Mouse (Mus musculus) forebrain, embryonic 16.5 days (tissue): ENCODE results near the gene Olfr381. TPM values are rescaled to one million over a fixed set of nuclear protein-coding genes. Genes with fewer than 3 reads are reported as not detected.
"Not testable (repeated sequence)": the region's sequence is repeated elsewhere in the genome, so short reads cannot be mapped to it uniquely, and the experiment has no call there.

ENCODE experiments used
- ATAC-seq: fragments of 200-750 bp; cut with Nextera tagmentation; 2 replicates; pipeline ENCODE4 v1.8.0; 2017; ENCODE audit warnings: mild to moderate bottlenecking, moderate library complexity
- H3K27ac ChIP-seq: fragments of 300-500 bp; sonication (generic); 2 replicates; pipeline ENCODE4 v1.5.1; 2014; ENCODE audit warnings: low read length, control low read depth
- H3K27me3 ChIP-seq: fragments of 300-500 bp; sonication (generic); replicated peaks from 2 replicates; pipeline ENCODE4 v1.6.1; 2014; ENCODE audit warnings: low read length; ENCODE audit not compliant: control insufficient read depth, insufficient read depth
- H3K36me3 ChIP-seq: fragments of 300-500 bp; sonication (generic); 2 replicates; pipeline ENCODE4 v1.6.1; 2014; ENCODE audit not compliant: control insufficient read depth, insufficient read depth
- H3K4me1 ChIP-seq: fragments of 300-500 bp; sonication (generic); replicated peaks from 2 replicates; pipeline ENCODE4 v1.6.1; 2014; ENCODE audit warnings: low read length; ENCODE audit not compliant: control insufficient read depth, insufficient read depth
- H3K4me2 ChIP-seq: fragments of 300-500 bp; sonication (generic); 2 replicates; pipeline ENCODE4 v1.6.1; 2014; ENCODE audit warnings: mild to moderate bottlenecking, low read length, control low read depth
- H3K4me3 ChIP-seq: fragments of 300-500 bp; sonication (generic); replicated peaks from 2 replicates; pipeline ENCODE4 v1.5.1; 2014; ENCODE audit warnings: mild to moderate bottlenecking, low read length, control low read depth
- H3K9ac ChIP-seq: fragments of 300-500 bp; sonication (generic); replicated peaks from 2 replicates; pipeline ENCODE4 v1.6.1; 2014; ENCODE audit warnings: low read depth, low read length, control low read depth
- H3K9me3 ChIP-seq: fragments of 300-500 bp; sonication (generic); 2 replicates; pipeline ENCODE4 v1.6.1; 2016; ENCODE audit warnings: low read length; ENCODE audit not compliant: control insufficient read depth
- WGBS: fragments of 180-500 bp; shearing (Covaris S2); extraction: QIAGEN DNeasy Blood & Tissue Kit; methylation state at CpG from one replicate; pipeline ENCODE4 v1.1.7; 2014; 5-methylcytosine and 5-hydroxymethylcytosine counted together
- polyA plus RNA-seq: library from polyadenylated mRNA; unstranded; fragments of >200 nt; fragmentation: Nextera tagmentation; extraction: Ambion mirVana; gene quantifications from 2 replicates; pipeline ENCODE4 v1.2.1, GENCODE M21; 2015

The Olfr381 gene
- polyA plus RNA-seq: not detected in 2 replicates

- Histone ChIP-seq H3K4me2 (no peak within 1 kb of the TSS), H3K36me3 (no peaks in the 10 kb centered on the region), H3K4me1 (no peaks in the 10 kb centered on the region), H3K27me3 (no peaks in the 10 kb centered on the region), H3K9me3 (no peaks in the 10 kb centered on the region), H3K4me3 (no peak within 1 kb of the TSS), H3K27ac (no peak within 1 kb of the TSS), H3K9ac (no peak within 1 kb of the TSS)
- no peak for ATAC-seq
Observed at GRCm38 (mm10) chr11:73491503-73491902, at the start of gene Olfr381. TSS of gene Olfr381 (minus strand) at chr11:73491603.

GRCm38 (mm10) chr11:73528971-73529370 is 37.6 kb upstream of the Olfr381 start:
- H3K27ac ChIP-seq, H3K4me2 ChIP-seq, H3K27me3 ChIP-seq, H3K4me1 ChIP-seq, ATAC-seq, H3K36me3 ChIP-seq, H3K9me3 ChIP-seq, H3K4me3 ChIP-seq, H3K9ac ChIP-seq: not testable (repeated sequence)
- 91% methylated on average over 1 of the region's 1 CpGs for WGBS

GRCm38 (mm10) chr11:73517097-73517496 is 25.7 kb upstream of the Olfr381 start, which contains the start of gene Olfr382:
TSS of gene Olfr382 (minus strand) at chr11:73517197.
- Histone ChIP-seq H3K27ac (no peak within 1 kb of the TSS), H3K4me3 (no peak within 1 kb of the TSS), H3K9me3 (no peaks in the 10 kb centered on the region), H3K27me3 (no peaks in the 10 kb centered on the region), H3K9ac (no peak within 1 kb of the TSS), H3K4me1 (no peaks in the 10 kb centered on the region), H3K4me2 (no peak within 1 kb of the TSS), H3K36me3 (no peaks in the 10 kb centered on the region)
- no peak for ATAC-seq

GRCm38 (mm10) chr11:73457408-73457807 is 34.0 kb downstream of the Olfr381 start, which contains the start of gene Olfr380:
TSS of gene Olfr380 (minus strand) at chr11:73457508.
- H3K4me3 ChIP-seq: no peak within 1 kb of the TSS
- H3K27me3 ChIP-seq: no peaks in the 10 kb centered on the region
- no peak within 1 kb of the TSS for H3K9ac ChIP-seq
- no peak within 1 kb of the TSS for H3K27ac ChIP-seq
- no peak within 1 kb of the TSS for H3K4me2 ChIP-seq
- ATAC-seq: no peak
- H3K4me1 ChIP-seq: no peaks in the 10 kb centered on the region
- 90% methylated on average over 1 of the region's 1 CpGs for WGBS
- 0 out of 2 replicates have a peak, but pooled peaks cover under 1% of the 10 kb centered on the region for H3K9me3 ChIP-seq
- H3K36me3 ChIP-seq: no peaks in the 10 kb centered on the region

Other genes starting within 250 kb of the Olfr381 start
- 0.06 TPM in 1 of 2 replicates, not detected in the other for gene Trpv3, start 224.2 kb downstream of the Olfr381 start, polyA plus RNA-seq
- gene Aspa, start 162.0 kb downstream of the Olfr381 start, polyA plus RNA-seq: 0.77 and 1.3 TPM in 2 replicates
- not detected in 2 replicates for gene Gm49340, start 161.9 kb downstream of the Olfr381 start, polyA plus RNA-seq
- not detected in 2 replicates for gene Spata22, start 161.9 kb downstream of the Olfr381 start, polyA plus RNA-seq
- not detected in 2 replicates for gene Olfr20, start 140.8 kb downstream of the Olfr381 start, polyA plus RNA-seq
- gene Olfr376, start 120.4 kb downstream of the Olfr381 start, polyA plus RNA-seq: not detected in 2 replicates
- not detected in 2 replicates for gene Olfr1, start 92.0 kb downstream of the Olfr381 start, polyA plus RNA-seq
- gene Olfr378, start 63.1 kb downstream of the Olfr381 start, polyA plus RNA-seq: not detected in 2 replicates
- gene Olfr380, start 34.1 kb downstream of the Olfr381 start, polyA plus RNA-seq: not detected in 2 replicates
- not detected in 2 replicates for gene Olfr382, start 25.6 kb upstream of the Olfr381 start, polyA plus RNA-seq
- not detected in 2 replicates for gene Olfr385, start 101.4 kb upstream of the Olfr381 start, polyA plus RNA-seq
- gene Olfr384, start 107.0 kb upstream of the Olfr381 start, polyA plus RNA-seq: not detected in 2 replicates
- not detected in 2 replicates for gene Zfp735, start 197.2 kb upstream of the Olfr381 start, polyA plus RNA-seq